Mouse (Mus musculus) CH12.LX (cell line): ENCODE measurements around the gene Gpr89. TPM values are rescaled to one million over a fixed set of nuclear protein-coding genes. Genes with fewer than 3 reads are reported as not detected.

Experiments used
- DNase-seq: peaks from one replicate; pipeline ENCODE4 v3.0.0-alpha.2; 2013; ENCODE audit errors: extremely low read depth
- H3K27ac ChIP-seq: 2 replicates; pipeline ENCODE4 v1.5.1; 2012; ENCODE audit warnings: low read depth, mild to moderate bottlenecking, control low read depth, moderate library complexity; ENCODE audit not compliant: insufficient read depth
- H3K27me3 ChIP-seq: replicated peaks from 2 replicates; pipeline ENCODE3; 2012; ENCODE audit warnings: inconsistent platforms
- H3K36me3 ChIP-seq, 2 experiments: replicated peaks in 1 of 2; 2 replicates each; pipeline versions ENCODE3 to v1.6.1; 2012; ENCODE audit warnings: inconsistent platforms in 1 of 2, low read length in 1 of 2, mild to moderate bottlenecking in 1 of 2, mixed read lengths in 1 of 2, moderate library complexity in 1 of 2; ENCODE audit not compliant: control insufficient read depth in 1 of 2, insufficient read depth in 1 of 2
- H3K4me1 ChIP-seq, 2 experiments: 2 replicates each; pipeline ENCODE4 v1.6.1; 2012; ENCODE audit warnings: inconsistent platforms in 1 of 2, moderate library complexity in 1 of 2; ENCODE audit not compliant: insufficient read depth in 2 of 2, control insufficient read depth in 1 of 2
- H3K4me2 ChIP-seq: 2 replicates; pipeline ENCODE4 v1.6.1; 2012; ENCODE audit warnings: low read depth, mild to moderate bottlenecking, control low read depth; ENCODE audit not compliant: poor library complexity, insufficient read depth, severe bottlenecking
- H3K4me3 ChIP-seq, 3 experiments: fragments of 150-350 bp in 1 of 3; sonication (generic) in 1 of 3; replicated peaks in 1 of 3; 2 replicates each; pipeline versions ENCODE3 to v1.5.1; 2011 to 2012; ENCODE audit warnings: low read depth in 2 of 3, low read length in 2 of 3, mild to moderate bottlenecking in 2 of 3, moderate library complexity in 2 of 3, control low read depth in 1 of 3, improper control_type of control experiment in 1 of 3, inconsistent platforms in 1 of 3, mixed read lengths in 1 of 3; ENCODE audit not compliant: poor library complexity in 1 of 3
- H3K79me2 ChIP-seq: replicated peaks from 2 replicates; pipeline ENCODE4 v1.6.1; 2012; ENCODE audit warnings: mild to moderate bottlenecking, moderate library complexity; ENCODE audit not compliant: control insufficient read depth, poor library complexity, insufficient read depth, severe bottlenecking; ENCODE audit errors: extremely low read depth
- H3K9ac ChIP-seq: 2 replicates; pipeline ENCODE4 v1.6.1; 2012; ENCODE audit warnings: low read depth, mild to moderate bottlenecking, control low read depth, moderate library complexity; ENCODE audit not compliant: insufficient read depth
- H3K9me3 ChIP-seq: replicated peaks from 2 replicates; pipeline ENCODE3; 2012; ENCODE audit warnings: low read length, inconsistent platforms, mixed read lengths
- BHLHE40 ChIP-seq: IDR thresholded peaks from 2 replicates; pipeline ENCODE4 v1.6.1; 2011; ENCODE audit warnings: mild to moderate bottlenecking, low read depth, low read length, improper control_type of control experiment
- CHD1 ChIP-seq: IDR thresholded peaks from 2 replicates; pipeline ENCODE4 v1.6.1; 2012; ENCODE audit warnings: low read depth, low read length, improper control_type of control experiment, inconsistent platforms
- CTCF ChIP-seq, 2 experiments: IDR thresholded peaks in 1 of 2; conservative IDR thresholded peaks in 1 of 2; 2 replicates each; pipeline ENCODE4 v1.5.1; 2011 to 2012; ENCODE audit warnings: low read depth in 2 of 2, low read length in 2 of 2, improper control_type of control experiment in 1 of 2, inconsistent platforms in 1 of 2, mild to moderate bottlenecking in 1 of 2, moderate library complexity in 1 of 2
- E2F4 ChIP-seq: IDR thresholded peaks from 2 replicates; pipeline ENCODE4 v1.6.1; 2011; ENCODE audit warnings: low read depth, low read length, improper control_type of control experiment; ENCODE audit not compliant: insufficient replicate concordance
- GABPA ChIP-seq: IDR thresholded peaks from 2 replicates; pipeline ENCODE4 v1.6.1; 2012; ENCODE audit warnings: low read depth, low read length, improper control_type of control experiment, inconsistent platforms; ENCODE audit not compliant: insufficient replicate concordance
- IRF4 ChIP-seq: IDR thresholded peaks from 2 replicates; pipeline ENCODE4 v1.6.1; 2014; ENCODE audit warnings: low read depth, mild to moderate bottlenecking, inconsistent platforms, low read length, improper control_type of control experiment
- JUN ChIP-seq: IDR thresholded peaks from 2 replicates; pipeline ENCODE4 v1.6.1; 2011; ENCODE audit warnings: low read depth, mild to moderate bottlenecking, low read length, improper control_type of control experiment, moderate library complexity; ENCODE audit not compliant: insufficient read depth
- JUND ChIP-seq: conservative IDR thresholded peaks from 2 replicates; pipeline ENCODE4 v1.6.1; 2011; ENCODE audit warnings: low read depth, low read length, improper control_type of control experiment
- KAT2A ChIP-seq: IDR thresholded peaks from 2 replicates; pipeline ENCODE4 v1.6.1; 2012; ENCODE audit warnings: low read length, improper control_type of control experiment, inconsistent platforms; ENCODE audit not compliant: insufficient replicate concordance
- MAFK ChIP-seq: IDR thresholded peaks from 2 replicates; pipeline ENCODE4 v1.6.1; 2011; ENCODE audit warnings: low read length, improper control_type of control experiment; ENCODE audit not compliant: insufficient replicate concordance
- MAZ ChIP-seq: IDR thresholded peaks from 2 replicates; pipeline ENCODE4 v1.6.1; 2012; ENCODE audit warnings: low read depth, mild to moderate bottlenecking, inconsistent platforms, low read length, improper control_type of control experiment, moderate library complexity
- MXI1 ChIP-seq: IDR thresholded peaks from 2 replicates; pipeline ENCODE4 v1.6.1; 2011; ENCODE audit warnings: mild to moderate bottlenecking, low read depth, low read length, improper control_type of control experiment
- MYC ChIP-seq: IDR thresholded peaks from 2 replicates; pipeline ENCODE4 v1.6.1; 2011; ENCODE audit warnings: low read depth, mild to moderate bottlenecking, improper control_type of control experiment, low read length
- POLR2A ChIP-seq: IDR thresholded peaks from 2 replicates; pipeline ENCODE4 v1.6.1; 2011; ENCODE audit warnings: low read depth, mild to moderate bottlenecking, improper control_type of control experiment, low read length
- POLR2AphosphoS2 ChIP-seq: IDR thresholded peaks from 2 replicates; pipeline ENCODE4 v1.6.1; 2011; ENCODE audit warnings: low read depth, low read length, improper control_type of control experiment
- RCOR1 ChIP-seq: conservative IDR thresholded peaks from 2 replicates; pipeline ENCODE4 v1.6.1; 2012; ENCODE audit warnings: low read depth, mild to moderate bottlenecking, inconsistent platforms, low read length, improper control_type of control experiment
- SIN3A ChIP-seq: IDR thresholded peaks from 2 replicates; pipeline ENCODE4 v1.6.1; 2012; ENCODE audit warnings: low read length, improper control_type of control experiment, inconsistent platforms
- TCF12 ChIP-seq: IDR thresholded peaks from 2 replicates; pipeline ENCODE4 v1.6.1; 2014; ENCODE audit warnings: low read depth, mild to moderate bottlenecking, inconsistent platforms, low read length, improper control_type of control experiment
- UBTF ChIP-seq: IDR thresholded peaks from 2 replicates; pipeline ENCODE4 v1.6.1; 2012; ENCODE audit warnings: low read depth, mild to moderate bottlenecking, inconsistent platforms, low read length, improper control_type of control experiment, moderate library complexity
- USF2 ChIP-seq: conservative IDR thresholded peaks from 2 replicates; pipeline ENCODE4 v1.6.1; 2011; ENCODE audit warnings: low read depth, low read length, improper control_type of control experiment
- ZMIZ1 ChIP-seq: IDR thresholded peaks from 2 replicates; pipeline ENCODE4 v1.6.1; 2012; ENCODE audit warnings: low read depth, mild to moderate bottlenecking, inconsistent platforms, low read length, improper control_type of control experiment
- dilution Hi-C: fragments of 300-500 bp; cut with MboI; formaldehyde crosslinking; loops from 2 replicates; pipeline ENCODE4 v1.14.3; 2020; ENCODE audit warnings: low sequenced_read_pairs; ENCODE audit not compliant: extremely low pct_unique_long_range_greater_than_20kb, extremely low pct_ligation_motif_present
- in situ Hi-C: fragments of 300-500 bp; cut with MboI; formaldehyde crosslinking; loops from 3 replicates; pipeline ENCODE4 v1.14.3; 2019; ENCODE audit warnings: low sequenced_read_pairs, low pct_ligation_motif_present, low pct_unique_long_range_greater_than_20kb, mixed read lengths
- polyA plus RNA-seq: library from polyadenylated mRNA; unstranded; fragments of >175 nt; gene quantifications from 2 replicates; pipeline ENCODE4 v1.2.1, GENCODE M21; 2012; ENCODE audit warnings: low read depth; ENCODE audit not compliant: insufficient read length
- total RNA-seq, 2 experiments: library from RNA; depleted of rRNA; stranded (reverse); fragments of 300-350 nt in 1 of 2; fragments of >200 nt in 1 of 2; gene quantifications; 2 replicates each; pipeline ENCODE4 v1.2.3; 2012 to 2014

Gpr89 gene
- total and polyA plus RNA-seq, 3 experiments, result 27.9 to 31.3 (median 30.8) TPM

GRCm38 (mm10) chr3:96953489-96954233, 48.5 kb upstream of the Gpr89 start:
- peaks cover 0 to 6% of the 10 kb centered on the region in 2 experiments; a peak in 2 of 4 replicates for H3K4me1 ChIP-seq
- no peaks in the 10 kb centered on the region for H3K36me3 ChIP-seq
- H3K4me2 ChIP-seq, result no peak overlapping the region
- H3K79me2 ChIP-seq, result no peaks in the 10 kb centered on the region
- no peak overlapping the region for H3K9ac ChIP-seq
- DNase-seq, result no peak
- H3K4me3 ChIP-seq, result no peak overlapping the region
- H3K9me3 ChIP-seq, result no peaks in the 10 kb centered on the region
- H3K27me3 ChIP-seq, result no peaks in the 10 kb centered on the region
- TF ChIP-seq SIN3A (no peak), JUN (no peak), KAT2A (no peak), POLR2AphosphoS2 (no peak), MYC (no peak), MAFK (no peak), RCOR1 (no peak), ZMIZ1 (no peak)
- dilution Hi-C loops (no loop called here), in situ Hi-C loops (no loop called here)
- no peak overlapping the region for H3K27ac ChIP-seq

- dilution Hi-C loops, result no loop called here
- no peak overlapping the region for H3K9ac ChIP-seq
- no peak for DNase-seq
Measured at GRCm38 (mm10) chr3:96942706-96943105, 37.6 kb upstream of the Gpr89 start.

More at GRCm38 (mm10) chr3:96942706-96943105, 37.6 kb upstream of the Gpr89 start:
- Histone ChIP-seq H3K27ac (no peak overlapping the region), H3K9me3 (peaks cover 6% of the 10 kb centered on the region), H3K4me2 (no peak overlapping the region), H3K4me1 (peaks cover 3 to 8% of the 10 kb centered on the region in 2 experiments; a peak in 2 of 4 replicates), H3K79me2 (no peaks in the 10 kb centered on the region), H3K4me3 (no peak overlapping the region), H3K27me3 (no peaks in the 10 kb centered on the region), H3K36me3 (no peaks in the 10 kb centered on the region)
- in situ Hi-C loops, result loop anchor here (5.0 to 25.0 kb wide), 3 partner anchors 135 to 645 kb away; no protein-coding TSS in a partner anchor
- TF ChIP-seq TCF12 (no peak), UBTF (no peak), POLR2A (no peak), MAFK (no peak), CTCF (conservative IDR thresholded peaks at IDR 0.05 in 1 of 2, IDR thresholded peaks at IDR 0.05 in 1 of 2; ENCODE audit: low read depth in 2 of 2, low read length in 2 of 2) (no peak), MAZ (no peak), CHD1 (no peak), USF2 (no peak), MXI1 (no peak), BHLHE40 (no peak), ZMIZ1 (no peak), E2F4 (no peak), IRF4 (no peak), JUND (no peak), MYC (no peak), GABPA (no peak)
